Mouse (Mus musculus) fat pad, adult 2 months (tissue): Measurements from ENCODE around the gene Fam234b.
A peak's percentile ranks its signal among the peaks of the same experiment; 100 is the strongest.

ENCODE experiments used
- DNase-seq: peaks from one replicate; pipeline ENCODE4 v3.0.0-alpha.2; 2011; ENCODE audit warnings: low read depth, low spot score; ENCODE audit errors: extremely low read depth

Gene Fam234b

GRCm38 (mm10) chr6:135178599-135178998 is 19.2 kb upstream of the Fam234b start:
- DNase-seq: no peak

GRCm38 (mm10) chr6:135182925-135183324 is 14.9 kb upstream of the Fam234b start:
- DNase-seq: no peak

- DNase-seq: no peak
Observed at GRCm38 (mm10) chr6:135183961-135184360, 13.8 kb upstream of the Fam234b start.

GRCm38 (mm10) chr6:135187076-135187917 is 10.5 kb upstream of the Fam234b start:
- DNase-seq: no peak

- no peak for DNase-seq
Observed at GRCm38 (mm10) chr6:135188629-135189028, 9.1 kb upstream of the Fam234b start.

GRCm38 (mm10) chr6:135190122-135190521 is 7.7 kb upstream of the Fam234b start:
- DNase-seq: no peak

GRCm38 (mm10) chr6:135191906-135192305 is 5.9 kb upstream of the Fam234b start:
- DNase-seq: peak; percentile 90

GRCm38 (mm10) chr6:135192993-135193392 is 4.8 kb upstream of the Fam234b start:
- DNase-seq: no peak

GRCm38 (mm10) chr6:135193733-135194132 is 4.0 kb upstream of the Fam234b start:
- DNase-seq: peak; percentile 99

GRCm38 (mm10) chr6:135194907-135195306 is 2.9 kb upstream of the Fam234b start:
- no peak for DNase-seq

GRCm38 (mm10) chr6:135196707-135197106 is 1.1 kb upstream of the Fam234b start:
- DNase-seq: no peak

- no peak for DNase-seq
Observed at GRCm38 (mm10) chr6:135197446-135197845, 331 bp upstream of the Fam234b start.

GRCm38 (mm10) chr6:135198726-135199125 is 949 bp downstream of the Fam234b start:
- no peak for DNase-seq

- peak; percentile 78 for DNase-seq
Observed at GRCm38 (mm10) chr6:135200122-135200957, 2.6 kb downstream of the Fam234b start.

- no peak for DNase-seq
Observed at GRCm38 (mm10) chr6:135202668-135203067, 4.9 kb downstream of the Fam234b start.

GRCm38 (mm10) chr6:135203737-135204136 is 6.0 kb downstream of the Fam234b start:
- DNase-seq: no peak

- DNase-seq: no peak
Observed at GRCm38 (mm10) chr6:135204869-135205268, 7.1 kb downstream of the Fam234b start.

- no peak for DNase-seq
Observed at GRCm38 (mm10) chr6:135205802-135206201, 8.0 kb downstream of the Fam234b start.

GRCm38 (mm10) chr6:135206909-135207308 is 9.1 kb downstream of the Fam234b start:
- no peak for DNase-seq

- no peak for DNase-seq
Observed at GRCm38 (mm10) chr6:135211169-135211568, 13.4 kb downstream of the Fam234b start.

- DNase-seq: no peak
Observed at GRCm38 (mm10) chr6:135212666-135213065, 14.9 kb downstream of the Fam234b start.

GRCm38 (mm10) chr6:135218330-135218729 is 20.6 kb downstream of the Fam234b start:
- no peak for DNase-seq
